Mouse (Mus musculus) heart, embryonic 14.5 days (tissue): ENCODE data around the gene Tfap2e. TPM values are rescaled to one million over a fixed set of nuclear protein-coding genes. Genes with fewer than 3 reads are reported as not detected.
A peak's percentile ranks its signal among the peaks of the same experiment; 100 is the strongest.

Experiments
- ATAC-seq: fragments of 200-750 bp; cut with Nextera tagmentation; 2 replicates; pipeline ENCODE4 v1.8.0; 2017; ENCODE audit warnings: low read depth, moderate TSS enrichment; ENCODE audit not compliant: insufficient number of reproducible peaks, insufficient read depth, low FRiP score
- H3K27ac ChIP-seq, 2 experiments: fragments of 200-500 bp in 1 of 2; fragments of 300-500 bp in 1 of 2; sonication (generic) in 1 of 2; replicated peaks in 1 of 2; 2 replicates each; pipeline ENCODE4 v1.5.1; 2012 to 2014; ENCODE audit warnings: low read depth in 2 of 2, low read length in 2 of 2, control low read depth in 1 of 2, mild to moderate bottlenecking in 1 of 2, mixed read lengths in 1 of 2; ENCODE audit not compliant: control insufficient read depth in 1 of 2, insufficient read depth in 1 of 2
- H3K27me3 ChIP-seq: fragments of 300-500 bp; sonication (generic); 2 replicates; pipeline ENCODE4 v1.6.1; 2014; ENCODE audit warnings: mild to moderate bottlenecking, low read length, control low read depth; ENCODE audit not compliant: control insufficient read depth, insufficient read depth
- H3K36me3 ChIP-seq: fragments of 300-500 bp; sonication (generic); 2 replicates; pipeline ENCODE4 v1.6.1; 2014; ENCODE audit warnings: mild to moderate bottlenecking, control low read depth, low read length, mixed read lengths; ENCODE audit not compliant: control insufficient read depth, insufficient read depth
- H3K4me1 ChIP-seq, 2 experiments: fragments of 200-500 bp in 1 of 2; fragments of 300-500 bp in 1 of 2; sonication (generic) in 1 of 2; 2 replicates each; pipeline ENCODE4 v1.6.1; 2012 to 2014; ENCODE audit warnings: low read length in 2 of 2, control low read depth in 1 of 2, mixed read lengths in 1 of 2; ENCODE audit not compliant: control insufficient read depth in 2 of 2, insufficient read depth in 2 of 2
- H3K4me2 ChIP-seq: fragments of 300-500 bp; sonication (generic); 2 replicates; pipeline ENCODE4 v1.6.1; 2014; ENCODE audit warnings: mild to moderate bottlenecking, low read length
- H3K4me3 ChIP-seq, 2 experiments: fragments of 200-500 bp in 1 of 2; fragments of 300-500 bp in 1 of 2; sonication (generic) in 1 of 2; 2 replicates each; pipeline ENCODE4 v1.5.1; 2012 to 2014; ENCODE audit warnings: low read length in 2 of 2, mild to moderate bottlenecking in 2 of 2, control low read depth in 1 of 2, low read depth in 1 of 2, moderate library complexity in 1 of 2; ENCODE audit not compliant: control insufficient read depth in 1 of 2, insufficient read depth in 1 of 2
- H3K9ac ChIP-seq: fragments of 300-500 bp; sonication (generic); 2 replicates; pipeline ENCODE4 v1.6.1; 2014; ENCODE audit warnings: mild to moderate bottlenecking, low read length
- H3K9me3 ChIP-seq: fragments of 300-500 bp; sonication (generic); 2 replicates; pipeline ENCODE4 v1.6.1; 2016; ENCODE audit warnings: low read length, control low read depth; ENCODE audit not compliant: control insufficient read depth
- WGBS: fragments of 180-500 bp; shearing (Covaris S2); extraction: QIAGEN DNeasy Blood & Tissue Kit; methylation state at CpG from one replicate; pipeline ENCODE4 v1.1.7; 2014; 5-methylcytosine and 5-hydroxymethylcytosine counted together
- polyA plus RNA-seq: library from polyadenylated mRNA; unstranded; fragments of >200 nt; fragmentation: Nextera tagmentation; extraction: Ambion mirVana; gene quantifications from 2 replicates; pipeline ENCODE4 v1.2.1, GENCODE M21; 2014

Gene Tfap2e
- polyA plus RNA-seq, 1 experiment from 2014 or later: not detected

- Histone ChIP-seq H3K27me3 (no peaks in the 10 kb centered on the region), H3K9me3 (no peaks in the 10 kb centered on the region), H3K4me2 (peak overlapping the region; percentile 96), H3K9ac (peak overlapping the region; percentile 84; the same call in 1 of the 2 replicates), H3K4me1 (peaks cover 10 to 21% of the 10 kb centered on the region in 2 experiments; a peak in 3 of 4 replicates), H3K36me3 (peaks cover 34% of the 10 kb centered on the region), H3K27ac (no peak overlapping the region), H3K4me3 (peak overlapping the region in 1 of 2 experiments; percentile 88; a peak in 2 of 4 replicates)
- ATAC-seq: no peak
- WGBS: 62% methylated on average over 10 of the region's 10 CpGs
These were observed 15.6 kb upstream of the Tfap2e start for GRCm38 (mm10) chr4:126751556-126752023.

- H3K27ac ChIP-seq: no peak overlapping the region
- H3K4me2 ChIP-seq: no peak overlapping the region
- no peak for ATAC-seq
- H3K27me3 ChIP-seq: no peaks in the 10 kb centered on the region
- H3K4me3 ChIP-seq: no peak overlapping the region
- H3K36me3 ChIP-seq: peaks cover 39% of the 10 kb centered on the region
- no peaks in the 10 kb centered on the region for H3K9me3 ChIP-seq
- H3K9ac ChIP-seq: no peak overlapping the region
- WGBS: 85% methylated on average over 8 of the region's 8 CpGs
- peaks cover 10 to 21% of the 10 kb centered on the region in 2 experiments; a peak in 3 of 4 replicates for H3K4me1 ChIP-seq
These were observed 15.0 kb upstream of the Tfap2e start for GRCm38 (mm10) chr4:126750863-126751555.

GRCm38 (mm10) chr4:126750046-126750683 lies 14.1 kb upstream of the Tfap2e start:
- H3K9me3 ChIP-seq: no peaks in the 10 kb centered on the region
- no peak overlapping the region for H3K4me3 ChIP-seq
- no peak overlapping the region for H3K4me2 ChIP-seq
- peaks cover 10 to 21% of the 10 kb centered on the region in 2 experiments; a peak in 3 of 4 replicates for H3K4me1 ChIP-seq
- no peak for ATAC-seq
- no peak overlapping the region for H3K9ac ChIP-seq
- no peaks in the 10 kb centered on the region for H3K27me3 ChIP-seq
- WGBS: 84% methylated on average over 26 of the region's 26 CpGs
- H3K27ac ChIP-seq: no peak overlapping the region
- peaks cover 48% of the 10 kb centered on the region for H3K36me3 ChIP-seq

DNA sequence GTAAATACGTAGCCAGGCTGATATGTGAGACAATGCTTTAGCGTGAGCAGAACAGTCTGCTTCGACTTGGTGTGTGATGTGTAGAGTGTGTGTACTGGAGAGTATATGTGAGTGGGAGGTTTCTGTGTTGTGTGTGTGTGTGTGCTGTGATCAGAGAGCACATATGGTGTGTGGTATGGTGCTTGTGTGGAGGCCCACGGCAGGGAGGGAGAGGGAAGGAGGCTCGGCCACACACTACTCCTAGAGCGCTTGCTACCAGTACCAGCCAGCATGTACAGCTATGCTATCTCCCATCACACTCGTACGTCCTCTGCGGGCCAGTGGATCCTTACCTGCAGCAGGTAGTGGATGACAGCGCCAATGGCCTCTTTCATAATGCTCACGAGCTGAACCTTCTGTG lies 13.5 kb upstream of the Tfap2e start:
- no peak overlapping the region for H3K4me3 ChIP-seq
- 83% methylated on average over 11 of the region's 11 CpGs for WGBS
- no peaks in the 10 kb centered on the region for H3K9me3 ChIP-seq
- no peaks in the 10 kb centered on the region for H3K27me3 ChIP-seq
- H3K9ac ChIP-seq: no peak overlapping the region
- H3K36me3 ChIP-seq: peaks cover 54% of the 10 kb centered on the region
- H3K4me1 ChIP-seq: peaks cover 10 to 18% of the 10 kb centered on the region in 2 experiments; a peak in 3 of 4 replicates
- H3K27ac ChIP-seq: no peak overlapping the region
- no peak for ATAC-seq
- no peak overlapping the region for H3K4me2 ChIP-seq

DNA sequence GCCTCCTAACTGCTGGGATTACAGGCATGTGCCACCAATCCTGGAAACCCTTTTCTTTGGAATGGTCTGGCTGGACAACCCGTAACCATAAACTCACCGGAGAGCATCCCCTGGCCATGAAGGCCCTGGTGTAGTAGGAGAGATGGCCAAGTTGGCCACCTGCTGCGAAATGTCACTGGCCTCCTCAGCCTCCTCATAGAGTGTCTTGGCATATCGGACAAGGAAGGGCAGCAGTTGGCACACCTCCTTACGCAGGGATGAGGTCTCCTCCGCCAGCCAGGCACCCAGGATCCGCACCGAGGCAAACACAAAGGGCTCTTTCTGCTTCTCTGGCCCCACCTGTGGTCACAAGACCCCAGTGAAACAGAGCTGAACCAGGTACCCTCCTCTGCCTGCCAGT lies 12.3 kb upstream of the Tfap2e start:
- peaks cover 7 to 14% of the 10 kb centered on the region in 2 experiments; a peak in 3 of 4 replicates for H3K4me1 ChIP-seq
- H3K27me3 ChIP-seq: no peaks in the 10 kb centered on the region
- no peak overlapping the region for H3K27ac ChIP-seq
- no peak overlapping the region for H3K4me2 ChIP-seq
- peaks cover 58% of the 10 kb centered on the region for H3K36me3 ChIP-seq
- no peaks in the 10 kb centered on the region for H3K9me3 ChIP-seq
- WGBS: 97% methylated on average over 8 of the region's 8 CpGs
- H3K4me3 ChIP-seq: no peak overlapping the region
- no peak for ATAC-seq
- H3K9ac ChIP-seq: no peak overlapping the region

GRCm38 (mm10) chr4:126746194-126746840 lies 10.3 kb upstream of the Tfap2e start:
- Histone ChIP-seq H3K4me3 (no peak overlapping the region), H3K36me3 (peaks cover 58% of the 10 kb centered on the region), H3K9ac (no peak overlapping the region), H3K4me1 (peaks cover 0 to 6% of the 10 kb centered on the region in 2 experiments; a peak in 1 of 4 replicates), H3K9me3 (no peaks in the 10 kb centered on the region), H3K27ac (no peak overlapping the region), H3K4me2 (no peak overlapping the region), H3K27me3 (no peaks in the 10 kb centered on the region)
- 69% methylated on average over 10 of the region's 10 CpGs for WGBS
- ATAC-seq: no peak

- WGBS: 44% methylated on average over 13 of the region's 13 CpGs
- peaks cover 58% of the 10 kb centered on the region for H3K36me3 ChIP-seq
- H3K4me3 ChIP-seq: no peak overlapping the region
- no peak overlapping the region for H3K9ac ChIP-seq
- ATAC-seq: no peak
- H3K9me3 ChIP-seq: no peaks in the 10 kb centered on the region
- H3K27ac ChIP-seq: no peak overlapping the region
- H3K27me3 ChIP-seq: no peaks in the 10 kb centered on the region
- H3K4me1 ChIP-seq: peaks cover 0 to 6% of the 10 kb centered on the region in 2 experiments; a peak in 1 of 4 replicates
- no peak overlapping the region for H3K4me2 ChIP-seq
These were observed 9.6 kb upstream of the Tfap2e start for GRCm38 (mm10) chr4:126745506-126746193.
